Mouse (Mus musculus) stomach, postnatal 0 days (tissue): ENCODE measurements around the gene Elovl5.

ENCODE experiments used
- CTCF ChIP-seq: IDR thresholded peaks from 2 replicates; pipeline ENCODE4 v1.5.1; 2016; ENCODE audit warnings: antibody characterized with exemption, low read depth, mild to moderate bottlenecking, moderate library complexity
- EP300 ChIP-seq: optimal IDR thresholded peaks from 2 replicates; pipeline ENCODE3; 2016; ENCODE audit warnings: antibody characterized with exemption

DNA sequence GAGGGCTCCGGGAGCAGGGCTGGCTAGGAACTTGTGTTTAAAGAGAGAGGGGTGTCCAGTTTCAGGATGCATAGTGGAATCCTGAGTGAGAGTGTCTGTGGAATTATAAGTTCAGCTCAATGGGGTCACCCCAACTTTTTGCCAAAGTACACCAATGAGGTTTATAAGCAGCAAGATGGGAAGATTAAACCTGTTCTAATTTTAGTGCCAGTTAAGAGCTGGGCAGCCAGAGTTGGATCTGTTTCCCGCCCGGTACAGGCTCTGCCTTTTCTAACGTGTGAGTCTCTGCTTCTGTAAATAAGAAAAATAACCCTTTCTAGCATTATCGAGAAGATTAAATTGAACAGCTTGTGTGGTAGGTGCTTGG, 22.4 kb downstream of the Elovl5 start:
- no peak for TF ChIP-seq EP300
- TF ChIP-seq CTCF: no peak
